In genomic region chr17:65884061-65884669, GRCm38 (mm10) we compare ENCODE assay signal across 8 mouse cellular contexts. TPM values are rescaled to one million over a fixed set of nuclear protein-coding genes. Genes with fewer than 3 reads are reported as not detected.
A peak's percentile ranks its signal among the peaks of the same experiment; 100 is the strongest.
DNase-seq lines count a peak whose midpoint lies in the region; ATAC-seq and TF ChIP-seq lines count a peak whose summit lies in the region.

No protein-coding gene starts in this region.

- peaks cover 23% of the 10 kb centered on the region for H3K4me1 ChIP-seq in forebrain, embryonic 16.5 days (replicated peaks; ENCODE audit: control insufficient read depth, insufficient read depth, low read length)
- peaks cover 11% of the 10 kb centered on the region; the same call in 1 of the 2 replicates for H3K4me1 ChIP-seq in intestine, postnatal 0 days (replicated peaks; ENCODE audit: control insufficient read depth, insufficient read depth, low read length)
- H3K4me1 ChIP-seq in lung, embryonic 16.5 days (replicated peaks; ENCODE audit: control insufficient read depth, insufficient read depth, low read length), result peaks cover 25% of the 10 kb centered on the region

- DNase-seq in ovary, adult 18-20 months (ENCODE audit: low spot score), result peak; percentile 21
- DNase-seq in ovary, postnatal 36 days (ENCODE audit: low spot score), result no peak
- peak; percentile 36 for DNase-seq in brain, adult 2 months (ENCODE audit: low read depth, low spot score)
- DNase-seq in skeletal muscle tissue, adult 2 months (ENCODE audit: low read depth, low spot score), result peak; percentile 30
- DNase-seq in urinary bladder, adult 2 months (ENCODE audit: low spot score), result no peak

- H3K36me3 ChIP-seq in forebrain, embryonic 16.5 days (ENCODE audit: control insufficient read depth, insufficient read depth), result no peaks in the 10 kb centered on the region
- H3K36me3 ChIP-seq in intestine, postnatal 0 days (ENCODE audit: control insufficient read depth, insufficient read depth), result no peaks in the 10 kb centered on the region
- no peaks in the 10 kb centered on the region for H3K36me3 ChIP-seq in lung, embryonic 16.5 days (ENCODE audit: control insufficient read depth, insufficient read depth, low read length)

- WGBS in forebrain, embryonic 16.5 days, result under 1% methylated on average over 55 of the region's 56 CpGs
- under 1% methylated on average over 47 of the region's 56 CpGs for WGBS in intestine, postnatal 0 days
- WGBS in lung, embryonic 16.5 days, result under 1% methylated on average over 55 of the region's 56 CpGs

- peak overlapping the region; percentile 84 for H3K9ac ChIP-seq in forebrain, embryonic 16.5 days (replicated peaks; ENCODE audit: low read depth, low read length)
- H3K9ac ChIP-seq in intestine, postnatal 0 days (ENCODE audit: low read depth, low read length), result peak overlapping the region; percentile 87
- peak overlapping the region; percentile 77 for H3K9ac ChIP-seq in lung, embryonic 16.5 days (ENCODE audit: low read length)

- H3K4me3 ChIP-seq in forebrain, embryonic 16.5 days (replicated peaks; ENCODE audit: low read length), result peak overlapping the region; percentile 97
- peak overlapping the region; percentile 96 for H3K4me3 ChIP-seq in intestine, postnatal 0 days (ENCODE audit: low read depth, low read length)
- H3K4me3 ChIP-seq in lung, embryonic 16.5 days (ENCODE audit: low read length), result peak overlapping the region; percentile 64

- no peak for TF ChIP-seq CTCF in intestine, postnatal 0 days (IDR thresholded peaks at IDR 0.05; ENCODE audit: low read depth)

- no peaks in the 10 kb centered on the region for H3K27me3 ChIP-seq in forebrain, embryonic 16.5 days (replicated peaks; ENCODE audit: control insufficient read depth, insufficient read depth, low read length)
- no peaks in the 10 kb centered on the region for H3K27me3 ChIP-seq in intestine, postnatal 0 days (replicated peaks; ENCODE audit: control insufficient read depth, insufficient read depth, low read length)
- no peaks in the 10 kb centered on the region for H3K27me3 ChIP-seq in lung, embryonic 16.5 days (ENCODE audit: control insufficient read depth, insufficient read depth, low read depth, low read length)

- peak overlapping the region; percentile 66 for H3K4me2 ChIP-seq in forebrain, embryonic 16.5 days (ENCODE audit: low read length)
- H3K4me2 ChIP-seq in intestine, postnatal 0 days (replicated peaks; ENCODE audit: low read depth), result peak overlapping the region; percentile 99
- H3K4me2 ChIP-seq in lung, embryonic 16.5 days (ENCODE audit: low read depth, low read length), result peak overlapping the region; percentile 76

- peak overlapping the region; percentile 82 for H3K27ac ChIP-seq in forebrain, embryonic 16.5 days (ENCODE audit: low read length)
- peak overlapping the region; percentile 94 for H3K27ac ChIP-seq in intestine, postnatal 0 days (ENCODE audit: low read depth, low read length)
- peak overlapping the region; percentile 80 for H3K27ac ChIP-seq in lung, embryonic 16.5 days (ENCODE audit: low read length)

- peak; percentile 24 for ATAC-seq in forebrain, embryonic 16.5 days
- ATAC-seq in intestine, postnatal 0 days, result peak; percentile 15
- peak; percentile 27 for ATAC-seq in lung, embryonic 16.5 days (ENCODE audit: low read depth)

- no peaks in the 10 kb centered on the region for H3K9me3 ChIP-seq in forebrain, embryonic 16.5 days (ENCODE audit: control insufficient read depth, low read length)
- H3K9me3 ChIP-seq in intestine, postnatal 0 days (ENCODE audit: control insufficient read depth), result no peaks in the 10 kb centered on the region
- H3K9me3 ChIP-seq in lung, embryonic 16.5 days (ENCODE audit: control insufficient read depth, low read length), result no peaks in the 10 kb centered on the region

RNA-seq across cellular contexts. Expression of gene Ralbp1, which starts 1.4 kb away (rescaled TPM):
- 48.8 and 55.6 TPM in 2 replicates for polyA plus RNA-seq in forebrain, embryonic 16.5 days (2015; fragmentation: Nextera tagmentation; extraction: Ambion mirVana)
- polyA plus RNA-seq in intestine, postnatal 0 days (2015; fragmentation: Nextera tagmentation; extraction: Ambion mirVana), result 57.4 and 66.2 TPM in 2 replicates
- polyA plus RNA-seq in lung, embryonic 16.5 days (2015; fragmentation: Nextera tagmentation; extraction: Ambion mirVana), result 95.4 and 101 TPM in 2 replicates
- 59.0 and 64.8 TPM in 2 replicates for polyA plus RNA-seq in urinary bladder, adult 2 months (2012; rRNA removed)

Comparison
In these comparisons a context has a peak if more than half of its experiments do, and no peak if none do; other contexts are left out.
1. DNase-seq: peak in ovary, adult 18-20 months (single experiment), brain, adult 2 months (single experiment) and skeletal muscle tissue, adult 2 months (single experiment); none in ovary, postnatal 36 days (single experiment) and urinary bladder, adult 2 months (single experiment).
2. Peak in every context shown above with its lines, with median percentiles within 50 percentile points of each other: ATAC-seq, H3K27ac ChIP-seq, H3K4me2 ChIP-seq, H3K4me3 ChIP-seq and H3K9ac ChIP-seq.